Mouse (Mus musculus): ENCODE measurements around the gene Fosl1.
A peak's percentile ranks its signal among the peaks of the same experiment; 100 is the strongest.

Fosl1 gene

DNA sequence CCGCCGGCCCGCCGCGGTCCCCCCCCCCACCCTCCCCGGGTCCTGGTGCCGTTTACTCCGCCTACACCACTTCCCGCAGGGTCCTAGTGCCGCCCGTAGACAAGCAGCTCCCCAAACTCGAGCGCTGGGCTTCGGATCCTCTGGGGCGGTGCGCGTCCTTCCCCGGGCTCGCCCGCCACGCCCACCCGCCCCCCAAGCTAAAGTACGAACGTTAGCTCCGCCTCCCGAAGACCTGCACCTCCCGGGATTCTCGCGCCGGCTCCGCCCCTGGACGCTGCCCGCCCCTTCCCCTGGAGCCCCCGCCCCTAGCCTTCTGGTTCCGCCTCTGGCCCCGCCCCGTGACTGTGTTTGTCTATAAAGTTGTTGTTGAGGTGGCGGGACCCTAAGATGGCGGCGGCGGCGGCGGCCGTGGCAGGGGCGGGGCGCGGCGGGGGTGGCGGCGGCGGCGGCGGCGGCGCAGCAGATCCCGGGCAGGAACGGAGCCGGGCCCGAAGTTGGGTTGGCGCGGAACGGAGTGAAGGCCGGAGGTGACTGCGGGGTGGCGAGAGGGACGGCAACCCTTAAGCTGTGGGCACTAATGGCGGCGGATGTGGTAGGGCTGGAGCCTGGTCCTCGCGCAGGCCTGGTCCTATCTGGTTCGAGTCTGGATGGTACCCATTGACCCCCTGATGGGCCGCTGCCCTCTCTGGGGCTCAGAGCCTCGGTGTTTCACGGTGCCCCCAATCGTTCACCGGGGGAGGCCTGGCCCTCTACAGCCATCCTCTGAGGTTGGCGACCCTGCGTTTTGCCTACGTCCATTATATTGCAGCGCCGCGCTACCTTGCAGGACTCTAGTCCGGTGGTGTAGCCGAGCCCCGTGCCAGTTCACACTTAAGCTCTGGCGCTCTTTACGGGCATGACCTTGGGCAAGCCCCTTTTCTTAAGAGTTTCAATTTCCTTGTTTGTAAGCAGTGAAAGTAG is 22.3 kb upstream of the Fosl1 start, which contains the start of the genes Drap1 and AI837181:
Gene Drap1, minus strand, starts transcription at position 198 of the 960 bp plus-strand sequence.
Gene AI837181, plus strand, starts transcription at position 363 of the 960 bp plus-strand sequence.
- peak; percentile 97 to 98 for DNase-seq

DNA sequence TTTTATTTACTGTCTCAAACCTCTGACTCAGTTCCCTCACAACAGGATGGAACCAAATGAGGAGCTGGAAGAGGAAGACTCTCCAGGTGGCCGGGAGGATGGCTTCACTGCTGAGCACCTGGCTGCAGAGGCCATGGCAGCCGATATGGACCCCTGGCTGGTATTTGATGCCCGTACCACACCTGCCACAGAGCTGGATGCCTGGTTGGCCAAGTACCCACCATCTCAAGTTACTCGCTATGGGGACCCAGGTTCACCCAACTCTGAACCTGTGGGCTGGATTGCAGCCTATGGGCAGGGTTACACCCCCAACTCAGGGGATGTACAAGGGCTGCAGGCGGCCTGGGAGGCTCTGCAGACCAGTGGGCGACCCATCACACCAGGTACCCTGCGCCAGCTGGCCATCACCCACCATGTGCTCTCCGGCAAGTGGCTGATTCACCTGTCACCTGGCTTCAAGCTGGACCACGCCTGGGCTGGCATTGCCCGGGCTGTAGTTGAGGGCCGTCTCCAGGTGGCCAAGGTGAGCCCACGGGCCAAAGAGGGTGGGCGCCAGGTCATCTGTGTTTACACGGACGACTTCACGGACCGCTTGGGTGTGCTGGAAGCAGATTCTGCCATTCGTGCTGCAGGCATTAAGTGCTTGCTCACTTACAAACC is 21.3 kb upstream of the Fosl1 start:
- peak in 1 of 2 experiments; percentile 65 for DNase-seq

DNA sequence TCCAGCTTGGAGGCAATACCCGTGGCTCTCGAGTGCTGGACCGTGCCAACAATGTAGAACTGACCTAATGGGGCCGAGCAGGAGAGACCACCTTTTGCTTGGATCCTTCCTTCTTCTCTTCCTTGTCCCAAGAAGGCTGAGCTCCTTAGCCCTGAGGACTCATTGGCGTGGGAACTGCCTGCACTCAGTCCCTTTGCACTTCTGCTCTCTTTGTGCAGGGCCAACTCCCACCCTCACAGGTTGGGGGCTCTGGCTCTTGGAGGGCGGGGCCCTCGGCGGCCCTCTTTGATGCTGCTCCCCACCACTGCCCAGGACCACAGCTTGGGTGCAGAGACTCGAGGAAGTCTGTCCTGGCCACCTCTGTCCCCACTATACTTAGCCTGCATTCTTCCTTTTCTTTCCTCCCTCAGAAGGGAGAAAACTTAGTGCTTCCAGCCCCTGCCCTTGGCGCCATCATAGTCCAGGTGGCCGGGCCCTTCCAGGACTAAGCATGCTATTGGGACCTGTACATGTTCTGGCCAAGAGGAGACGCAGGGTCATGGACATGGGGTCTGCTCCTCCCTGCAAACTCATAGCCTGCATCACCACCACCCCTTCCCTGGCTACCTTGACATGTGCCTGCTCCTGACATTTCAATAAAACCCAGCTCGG is 20.6 kb upstream of the Fosl1 start:
- DNase-seq: no peak

DNA sequence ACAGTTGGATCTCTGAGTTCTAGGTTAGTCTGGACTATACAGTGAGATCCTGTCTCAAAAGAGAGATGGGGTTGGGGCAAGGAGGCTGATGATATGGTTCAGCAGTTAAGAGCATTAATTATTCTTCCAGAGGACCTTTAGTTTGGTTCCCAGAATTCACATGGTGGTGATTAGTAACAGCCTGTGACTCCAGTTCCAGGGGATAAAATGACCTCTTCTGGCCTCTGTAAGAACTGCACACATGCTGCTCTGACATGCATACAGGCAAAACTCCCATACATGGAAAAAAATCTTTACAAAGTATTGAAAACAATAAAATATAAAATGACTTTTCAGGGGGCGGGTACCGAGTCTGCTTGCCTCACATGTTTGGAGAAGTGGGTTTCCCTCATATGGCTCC is 19.3 kb upstream of the Fosl1 start:
- DNase-seq: peak in 1 of 2 experiments; percentile 56

DNA sequence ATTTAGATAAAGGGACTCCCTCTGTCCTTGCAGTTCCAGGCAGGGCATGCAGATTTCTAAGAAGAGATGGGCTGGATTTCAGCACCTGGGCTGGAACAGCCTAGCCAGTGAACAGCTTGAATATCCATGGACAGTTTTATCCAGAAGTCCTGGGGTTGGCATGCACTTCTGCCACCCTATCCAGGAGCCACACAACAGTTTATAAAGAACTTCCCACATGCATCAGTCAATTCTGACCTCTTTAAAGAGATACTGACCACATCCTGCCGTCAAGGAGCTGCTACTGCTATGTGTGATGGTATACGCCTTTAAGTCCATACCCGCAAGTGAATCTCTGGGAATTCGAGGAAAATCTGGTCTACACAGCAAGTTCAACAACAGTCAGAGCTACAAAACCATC is 18.1 kb upstream of the Fosl1 start:
- no peak for DNase-seq

DNA sequence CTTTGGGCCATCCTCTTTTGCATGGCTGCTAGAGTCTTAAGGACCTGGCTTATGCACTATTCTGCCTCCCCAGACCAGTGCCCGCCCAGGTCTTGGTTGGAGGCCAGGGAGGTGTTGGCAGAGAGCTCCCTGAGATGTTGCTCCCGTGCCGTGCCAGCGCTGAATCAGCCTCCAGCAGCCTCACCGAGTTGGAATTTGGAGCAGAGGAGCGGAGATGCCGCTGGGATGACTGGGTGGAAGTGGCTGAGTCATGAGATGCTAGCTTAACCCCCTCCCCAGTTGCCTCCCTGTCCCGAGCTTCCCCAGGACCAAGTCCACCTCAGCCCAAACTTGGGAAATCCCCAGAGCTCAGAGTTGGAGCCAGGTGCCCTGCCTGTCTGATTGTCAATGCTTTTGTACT is 17.5 kb upstream of the Fosl1 start:
- DNase-seq: peak; percentile 82 to 90

DNA sequence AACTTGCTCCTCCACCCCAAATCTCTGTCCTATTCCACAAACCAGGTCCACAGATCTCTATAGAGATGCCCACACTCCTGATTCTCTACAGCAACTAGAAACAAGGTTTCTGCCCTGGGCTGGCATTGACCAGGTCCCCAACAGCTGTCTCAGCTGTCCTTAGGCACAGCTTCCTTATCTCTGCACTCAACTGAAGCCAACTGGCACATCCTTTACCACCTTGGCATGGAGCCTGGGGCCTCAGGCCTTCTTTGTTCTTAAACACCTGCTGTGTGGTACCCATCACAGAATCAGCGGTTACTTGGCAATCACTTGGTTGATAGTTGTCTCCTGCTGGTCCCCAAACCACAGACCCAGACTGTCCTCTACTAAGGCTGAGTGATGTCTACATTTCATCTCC is 16.9 kb upstream of the Fosl1 start:
- DNase-seq: no peak

DNA sequence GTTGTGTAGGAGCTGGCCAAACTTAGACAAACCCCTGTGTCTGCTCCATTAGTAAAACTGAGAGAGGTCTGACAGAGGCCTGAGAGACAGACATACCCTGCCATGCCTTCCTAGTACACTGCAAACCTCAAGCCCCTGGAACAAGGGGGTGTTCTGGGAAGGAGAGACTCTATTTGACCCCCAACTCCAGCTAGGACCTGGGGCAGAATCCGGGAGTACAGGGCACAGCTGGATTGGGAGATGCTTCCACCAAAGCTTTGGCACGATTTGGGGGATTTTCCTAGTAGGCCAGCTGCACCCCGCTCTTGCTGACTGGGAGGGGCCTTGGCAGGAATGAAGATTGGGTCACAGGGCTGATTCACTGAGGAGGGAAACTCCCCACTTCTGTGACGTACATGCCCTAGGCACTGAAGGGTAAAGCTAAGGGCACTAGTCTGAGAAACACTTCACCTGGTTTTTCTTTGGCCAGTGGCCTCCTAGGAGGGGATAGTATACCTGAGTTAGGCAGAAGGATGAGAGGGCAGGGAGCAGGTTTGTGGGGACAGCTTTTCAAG is 15.4 kb upstream of the Fosl1 start:
- no peak for DNase-seq

DNA sequence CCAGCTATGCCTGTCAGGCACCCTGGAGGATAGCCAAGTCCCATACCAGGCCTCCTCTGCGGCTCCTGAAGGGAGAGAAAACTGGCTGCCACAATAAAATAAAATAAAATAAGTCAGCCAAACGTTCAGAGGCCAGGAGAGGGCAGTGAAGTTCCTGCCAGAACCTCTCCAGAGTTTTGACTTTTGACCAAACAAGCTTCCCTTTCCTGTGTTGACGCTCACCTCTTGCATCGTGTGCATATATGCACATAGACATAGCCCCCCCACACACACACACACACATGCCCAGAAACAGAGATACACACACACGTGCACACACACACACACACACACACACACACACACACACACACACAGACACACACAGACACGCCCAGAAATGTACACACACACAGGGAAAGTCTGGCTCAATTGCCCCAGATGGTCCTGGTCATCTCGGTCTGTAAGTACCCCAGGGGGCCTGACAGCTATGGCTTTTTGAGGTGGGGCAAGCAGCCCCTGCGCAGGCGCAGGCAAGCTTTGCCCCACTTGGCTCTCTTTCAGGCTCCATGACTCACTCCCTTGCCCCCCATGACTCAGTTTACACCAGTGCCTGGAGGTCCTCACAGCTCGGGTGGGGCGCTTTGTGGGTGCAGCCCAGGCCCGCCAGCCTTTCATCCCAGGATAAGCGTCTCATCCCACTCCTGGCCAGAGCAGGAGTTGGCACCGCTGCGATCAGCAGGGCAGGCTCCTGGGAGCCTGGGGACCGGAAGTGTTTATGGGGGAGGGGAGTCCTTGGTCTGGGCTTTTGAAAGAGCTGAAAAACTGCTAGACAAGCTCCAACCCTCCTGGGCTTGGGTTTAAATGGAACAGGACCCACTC is 14.1 kb upstream of the Fosl1 start:
- peak; percentile 75 to 78 for DNase-seq

DNA sequence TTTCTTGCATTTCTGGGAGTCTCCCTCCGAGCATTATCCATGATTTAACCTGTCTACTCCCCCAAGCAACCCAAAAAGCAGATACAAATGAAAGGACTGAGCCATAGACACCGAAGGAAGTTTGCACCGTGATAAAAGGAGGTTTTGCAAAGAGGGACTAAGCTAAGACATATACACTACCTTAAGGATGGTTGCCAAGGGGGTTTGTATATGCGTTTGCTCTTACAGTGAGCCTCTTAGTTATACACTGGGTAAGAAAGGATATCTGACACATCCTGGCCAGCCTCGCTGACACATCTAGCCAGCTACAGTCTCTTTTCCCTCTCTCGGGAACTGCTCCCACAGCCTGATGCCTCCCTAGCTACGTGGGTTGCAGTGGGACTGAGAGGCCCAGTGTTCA is 13.4 kb upstream of the Fosl1 start:
- DNase-seq: no peak

DNA sequence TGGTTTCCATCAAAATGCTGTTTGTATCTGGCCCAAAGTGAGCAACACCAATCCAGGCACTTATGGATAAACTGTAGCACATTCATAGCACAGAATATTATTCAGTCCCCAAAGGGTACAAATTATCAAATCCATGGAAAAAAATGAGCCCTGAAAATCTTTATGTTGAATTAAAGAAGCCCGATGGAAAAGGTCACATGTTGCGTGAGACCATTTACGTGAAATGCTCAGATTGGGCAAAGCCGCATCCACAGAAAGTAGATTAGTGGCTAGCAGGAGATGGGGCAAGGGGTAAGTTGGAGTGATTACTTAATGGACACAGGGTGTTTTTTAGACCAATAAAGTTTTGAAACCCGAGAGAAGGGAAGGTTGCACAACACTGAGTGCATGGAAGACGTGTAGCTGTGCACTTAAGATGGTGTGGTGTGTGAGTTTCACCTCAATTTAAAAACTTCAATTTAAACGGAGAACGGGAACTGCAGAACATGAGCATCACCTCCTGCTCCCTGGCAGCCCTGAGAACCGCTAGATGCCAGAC is 2.9 kb upstream of the Fosl1 start:
- DNase-seq: no peak

DNA sequence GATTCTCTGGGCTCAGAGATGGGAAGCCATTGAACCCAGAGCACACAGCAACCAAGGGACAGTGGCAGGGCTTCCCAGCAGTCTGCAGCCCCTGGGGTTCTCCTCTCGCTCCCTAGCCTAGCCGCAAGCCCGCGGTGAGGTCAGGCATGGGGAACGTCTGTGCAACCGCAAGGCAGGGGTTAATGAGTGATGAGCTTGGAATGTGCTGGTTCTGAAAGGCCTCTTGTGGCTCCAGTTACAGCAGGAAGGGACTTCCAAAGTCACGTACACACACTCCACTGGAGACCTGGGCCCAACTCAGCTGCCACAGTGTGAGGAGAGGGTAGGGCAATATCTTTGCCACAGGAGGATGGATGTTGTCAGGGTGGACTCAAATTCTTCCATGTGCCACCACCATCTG is 2.4 kb upstream of the Fosl1 start:
- peak; percentile 44 to 71 for DNase-seq

DNA sequence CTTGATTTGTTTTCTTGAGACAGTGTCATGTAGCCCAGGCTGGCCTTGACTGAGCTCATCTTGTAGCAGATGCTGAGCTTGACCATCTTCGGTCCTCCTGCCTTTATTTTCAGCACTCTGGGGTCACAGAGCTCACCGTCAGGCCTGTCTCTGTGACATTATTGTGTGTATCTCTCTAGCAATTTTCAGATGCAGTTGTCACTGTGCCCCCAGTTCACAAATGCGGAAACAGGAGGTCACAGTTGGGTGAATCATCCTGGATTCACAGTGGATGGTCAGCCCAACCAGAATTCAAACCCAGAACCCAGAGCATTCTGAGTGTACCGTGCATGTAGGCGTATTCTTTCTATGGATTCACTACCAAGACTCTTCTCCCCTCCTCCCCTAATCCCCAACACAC is 1.6 kb upstream of the Fosl1 start:
- no peak for DNase-seq

DNA sequence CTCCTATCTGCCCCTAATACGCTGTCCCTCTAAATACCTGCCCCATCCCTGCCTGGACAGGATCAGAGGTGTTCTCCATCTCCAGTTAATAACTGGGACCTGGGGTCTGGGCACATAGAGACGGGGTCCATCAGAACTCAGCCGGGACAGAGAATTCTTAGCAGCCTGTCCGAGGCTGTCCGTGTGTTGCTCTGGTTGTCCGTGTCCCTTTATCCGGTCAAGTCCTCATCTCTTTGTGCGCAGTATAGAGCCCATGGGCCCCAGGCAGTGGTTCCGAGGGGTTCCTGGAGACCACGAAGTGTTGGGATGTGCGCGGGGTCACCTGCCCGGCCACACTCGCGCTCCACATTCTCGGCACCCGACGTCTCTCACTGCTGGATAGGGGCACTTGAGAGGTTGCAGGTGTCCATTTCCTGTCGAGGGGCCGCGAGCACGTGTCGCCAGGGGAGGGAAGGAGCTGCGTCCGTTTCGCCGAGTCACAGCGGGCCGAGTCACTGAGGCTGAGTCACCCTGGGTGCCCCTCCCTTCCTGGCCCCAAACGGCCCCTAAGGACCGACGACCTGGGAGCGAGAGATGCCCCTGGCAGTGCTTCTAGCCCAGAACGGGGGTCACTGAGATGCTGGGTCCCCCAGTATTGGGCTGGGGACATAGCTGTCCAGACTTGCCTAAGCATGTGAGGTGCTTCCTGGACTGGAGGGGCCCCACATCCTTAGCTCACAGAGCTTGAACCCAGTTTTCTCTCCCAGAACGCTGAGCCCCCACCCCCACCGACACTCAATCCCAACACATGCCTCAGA is 1.2 kb downstream of the Fosl1 start:
- peak in 1 of 2 experiments; percentile 42 for DNase-seq

DNA sequence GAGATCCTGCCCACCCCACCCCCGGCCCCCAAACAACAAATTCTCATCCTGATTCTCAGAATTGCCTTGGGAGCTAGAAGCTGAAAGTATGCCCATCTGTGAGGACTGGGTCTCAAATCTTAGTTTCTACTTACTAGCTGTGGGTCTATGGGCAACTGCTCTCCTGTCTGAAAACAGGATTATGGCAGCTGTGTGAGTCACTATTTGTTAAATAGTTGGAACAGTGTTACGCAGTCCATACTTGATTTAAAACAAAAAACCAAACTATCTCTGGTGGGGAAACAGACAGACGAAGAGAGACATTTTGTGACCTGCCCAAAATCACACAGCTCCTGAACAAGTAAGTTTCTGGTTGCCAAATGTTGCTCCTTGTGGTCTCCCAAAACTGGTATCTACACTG is 2.3 kb downstream of the Fosl1 start:
- DNase-seq: no peak

DNA sequence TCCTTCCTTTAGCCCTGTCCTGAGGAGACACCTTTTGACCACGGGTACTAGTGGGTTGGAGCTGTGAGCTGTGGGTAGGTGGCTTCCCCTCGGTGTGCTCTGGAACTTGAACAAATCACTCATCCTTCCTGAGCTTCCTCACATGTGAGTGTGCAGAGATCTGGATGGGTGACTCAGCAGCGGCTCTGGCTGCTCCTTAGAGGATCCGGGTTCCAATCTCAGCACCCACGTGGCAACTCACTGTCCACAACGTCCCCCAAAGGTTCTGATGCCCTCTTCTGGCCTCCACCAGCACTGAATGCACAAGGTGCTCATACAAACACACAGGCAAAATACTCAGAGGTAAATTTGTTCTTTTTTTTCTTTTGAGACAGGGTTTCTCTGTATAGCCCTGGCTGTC is 4.4 kb downstream of the Fosl1 start:
- DNase-seq: no peak

DNA sequence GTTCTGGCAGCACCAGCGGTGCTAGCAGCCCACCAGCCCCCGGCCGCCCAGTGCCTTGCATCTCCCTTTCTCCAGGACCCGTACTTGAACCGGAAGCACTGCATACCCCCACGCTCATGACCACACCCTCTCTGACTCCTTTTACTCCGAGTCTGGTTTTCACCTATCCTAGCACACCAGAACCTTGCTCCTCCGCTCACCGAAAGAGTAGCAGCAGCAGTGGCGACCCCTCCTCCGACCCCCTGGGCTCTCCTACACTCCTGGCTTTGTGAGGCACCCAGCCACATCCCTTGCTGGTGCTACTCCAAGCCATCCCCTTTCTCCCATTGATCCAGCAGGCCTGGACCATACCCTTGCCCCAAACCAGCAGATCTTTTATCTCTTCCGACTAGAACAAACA is 7.7 kb downstream of the Fosl1 start:
- peak in 1 of 2 experiments; percentile 33 for DNase-seq

DNA sequence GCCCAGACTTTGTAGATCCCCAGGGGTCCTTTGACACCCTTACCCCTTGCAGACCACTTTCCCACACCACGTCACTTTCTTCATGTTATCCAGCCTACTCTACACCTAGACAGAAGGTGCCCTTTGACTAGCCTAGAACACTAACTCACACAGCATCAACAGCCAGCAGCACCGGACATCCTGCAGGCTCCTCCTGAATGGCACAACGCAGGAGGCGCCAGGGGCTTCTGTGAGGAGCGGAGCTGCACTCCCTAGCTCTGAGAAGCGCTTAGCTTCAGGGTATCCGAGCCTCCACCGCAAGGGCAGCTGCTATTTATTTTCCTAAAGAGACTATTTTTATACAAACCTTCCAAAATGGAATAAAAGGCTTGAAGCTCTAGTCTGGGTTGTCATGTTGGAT is 8.2 kb downstream of the Fosl1 start:
- peak in 1 of 2 experiments; percentile 37 for DNase-seq

DNA sequence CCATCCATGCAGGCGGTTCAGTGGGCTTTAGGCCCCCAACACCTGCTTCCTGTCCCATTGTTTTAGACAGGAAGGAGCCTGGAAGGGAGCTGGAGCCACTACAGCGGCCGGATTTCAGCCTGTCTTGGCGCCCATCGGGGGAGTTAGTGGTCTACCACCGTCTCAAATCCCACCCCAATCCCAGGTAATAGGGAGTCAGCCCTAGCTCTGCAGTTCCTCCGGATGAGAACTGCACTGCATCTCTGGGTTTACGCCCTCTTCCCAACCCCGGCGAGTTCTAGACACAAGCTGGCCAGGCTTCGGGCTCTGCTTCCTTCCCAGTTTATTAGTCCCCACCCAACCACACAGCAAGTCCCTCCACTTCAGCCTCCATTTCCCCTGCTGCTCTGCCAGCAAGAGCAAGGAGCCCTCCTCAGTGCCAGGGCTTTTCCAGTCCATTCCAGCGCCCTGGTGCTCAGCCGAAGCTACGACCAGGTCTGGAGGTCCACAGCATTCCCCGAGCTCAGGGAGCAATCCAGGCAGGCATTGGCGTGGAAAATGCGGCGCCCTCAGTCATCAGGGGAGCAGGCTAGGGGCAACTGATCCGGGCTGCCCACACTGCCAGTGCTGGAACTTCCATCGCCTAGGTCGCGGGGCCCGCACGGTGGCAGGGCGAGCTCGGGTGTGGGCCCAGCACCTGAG is 9.0 kb downstream of the Fosl1 start:
- peak; percentile 48 to 78 for DNase-seq
